12 mouse cellular contexts compared by ENCODE assay signal in genomic region chr11:102010140-102010539, GRCm38 (mm10). TPM values are rescaled to one million over a fixed set of nuclear protein-coding genes. Genes with fewer than 3 reads are reported as not detected.
DNase-seq lines count a peak whose midpoint lies in the region; ATAC-seq and TF ChIP-seq lines count a peak whose summit lies in the region.
"Had no signal": no experiment of that assay in that cellular context is flagged by ENCODE, and none has a peak within 500 bp of the region (broad histone marks: within the 10 kb centered on the region; RNA-seq: fewer than 3 reads in every experiment).

No protein-coding gene starts in this region.

- no peak overlapping the region; the same call in 1 of the 2 replicates for H3K9ac ChIP-seq in hindbrain, embryonic 12.5 days
- H3K9ac ChIP-seq in midbrain, embryonic 15.5 days: no peak overlapping the region
- H3K9ac ChIP-seq: embryonic facial prominence, embryonic 13.5 days; liver, embryonic 13.5 days had no signal

- H3K36me3 ChIP-seq in hindbrain, embryonic 12.5 days: peaks cover 53% of the 10 kb centered on the region
- H3K36me3 ChIP-seq in midbrain, embryonic 15.5 days (replicated peaks): peaks cover 36% of the 10 kb centered on the region
- H3K36me3 ChIP-seq: liver, embryonic 13.5 days had no signal

- no peak for TF ChIP-seq CTCF in gastrocnemius, adult 2 months (IDR thresholded peaks at IDR 0.05)

- H3K9me3 ChIP-seq in hindbrain, embryonic 12.5 days (replicated peaks): no peaks in the 10 kb centered on the region
- H3K9me3 ChIP-seq in midbrain, embryonic 15.5 days: no peaks in the 10 kb centered on the region
- H3K9me3 ChIP-seq: embryonic facial prominence, embryonic 13.5 days; liver, embryonic 13.5 days had no signal

- no peak for DNase-seq in gastrocnemius, adult 2 months
- DNase-seq in gastrocnemius, adult 8-10 months (ENCODE audit: low spot score in 2 of 2): no peak
- peak; percentile 84 to 90 for DNase-seq in cerebellum, postnatal 10 days
- no peak for DNase-seq in adrenal gland, postnatal 36 days
- DNase-seq in ovary, postnatal 14 days (ENCODE audit: low spot score): no peak
- no peak for DNase-seq in adrenal gland, adult 2 months
- DNase-seq: heart, postnatal 14 days; liver, embryonic 13.5 days had no signal

- no peaks in the 10 kb centered on the region for H3K27me3 ChIP-seq in hindbrain, embryonic 12.5 days
- H3K27me3 ChIP-seq in midbrain, embryonic 15.5 days (replicated peaks): no peaks in the 10 kb centered on the region
- H3K27me3 ChIP-seq: embryonic facial prominence, embryonic 13.5 days had no signal

- H3K4me1 ChIP-seq in hindbrain, embryonic 12.5 days: peaks cover 24% of the 10 kb centered on the region
- H3K4me1 ChIP-seq in midbrain, embryonic 15.5 days: peaks cover under 1% of the 10 kb centered on the region; the same call in 1 of the 2 replicates
- H3K4me1 ChIP-seq: embryonic facial prominence, embryonic 13.5 days; liver, embryonic 13.5 days had no signal

- H3K27ac ChIP-seq in gastrocnemius, adult 2 months: peak overlapping the region; percentile 57
- H3K27ac ChIP-seq in hindbrain, embryonic 12.5 days: peak overlapping the region; percentile 84
- H3K27ac ChIP-seq in midbrain, embryonic 15.5 days: peak overlapping the region; percentile 53
- H3K27ac ChIP-seq: embryonic facial prominence, embryonic 13.5 days; liver, embryonic 13.5 days had no signal

- no peak overlapping the region for H3K4me3 ChIP-seq in gastrocnemius, adult 2 months
- H3K4me3 ChIP-seq in hindbrain, embryonic 12.5 days: no peak overlapping the region
- H3K4me3 ChIP-seq in midbrain, embryonic 15.5 days: no peak overlapping the region
- H3K4me3 ChIP-seq: embryonic facial prominence, embryonic 13.5 days; liver, embryonic 13.5 days had no signal

- 51% methylated on average over 13 of the region's 13 CpGs for WGBS in hindbrain, embryonic 12.5 days
- 38% methylated on average over 13 of the region's 13 CpGs for WGBS in midbrain, embryonic 15.5 days

- intact Hi-C loops in gastrocnemius, adult 2 months (cut with DNase I): no loop called here

- no peak overlapping the region for H3K4me2 ChIP-seq in hindbrain, embryonic 12.5 days (replicated peaks)
- no peak overlapping the region for H3K4me2 ChIP-seq in midbrain, embryonic 15.5 days
- H3K4me2 ChIP-seq: embryonic facial prominence, embryonic 13.5 days; liver, embryonic 13.5 days had no signal

- peak; percentile 77 for ATAC-seq in hindbrain, embryonic 12.5 days (ENCODE audit: low FRiP score)
- ATAC-seq in midbrain, embryonic 15.5 days (replicated peaks): peak; percentile 48; the same call in 1 of the 2 replicates

RNA-seq across cellular contexts. Expression of gene Mpp3, which starts 18.1 kb away (rescaled TPM):
- total RNA-seq in gastrocnemius, adult 2 months (2021): 10 to 100 TPM; 19.4 to 34.7 TPM
- 10 to 100 TPM; 12.9 to 17.9 (median 15.7) TPM for total RNA-seq in gastrocnemius, adult 8-10 months (2022)
- 35.6 and 36.2 TPM in 2 replicates for polyA plus RNA-seq in hindbrain, embryonic 12.5 days (2016; fragmentation: Nextera tagmentation; extraction: Ambion mirVana)
- 60.1 and 62.9 TPM in 2 replicates for polyA plus RNA-seq in midbrain, embryonic 15.5 days (2015; fragmentation: Nextera tagmentation; extraction: Ambion mirVana)
- 10 to 100 TPM in 1 of 2 experiments, 1 to 10 TPM in 1; 5.3 to 17.3 TPM for total RNA-seq in adrenal gland, postnatal 36 days (2021)
- total RNA-seq in adrenal gland, adult 2 months (2021): 10 to 100 TPM in 1 of 2 experiments, 1 to 10 TPM in 1; 7.8 to 13.5 TPM
- polyA plus RNA-seq in adrenal gland, adult 2 months (2012; rRNA removed): 12.1 and 16.9 TPM in 2 replicates

RNA-seq across cellular contexts. Expression of gene Dusp3, which starts 23.3 kb away (rescaled TPM):
- total RNA-seq in gastrocnemius, adult 2 months (2021): 100 to 1,000 TPM; 123 to 129 TPM
- 100 to 1,000 TPM; 134 to 209 (median 172) TPM for total RNA-seq in gastrocnemius, adult 8-10 months (2022)
- 11.4 and 12.9 TPM in 2 replicates for polyA plus RNA-seq in hindbrain, embryonic 12.5 days (2016; fragmentation: Nextera tagmentation; extraction: Ambion mirVana)
- 21.7 and 22.2 TPM in 2 replicates for polyA plus RNA-seq in midbrain, embryonic 15.5 days (2015; fragmentation: Nextera tagmentation; extraction: Ambion mirVana)
- 100 to 1,000 TPM in 1 of 2 experiments, 10 to 100 TPM in 1; 98.6 to 132 TPM for total RNA-seq in adrenal gland, postnatal 36 days (2021)
- total RNA-seq in adrenal gland, adult 2 months (2021): 100 to 1,000 TPM in 1 of 2 experiments, 10 to 100 TPM in 1; 89.8 to 151 TPM
- polyA plus RNA-seq in adrenal gland, adult 2 months (2012; rRNA removed): 189 and 210 TPM in 2 replicates

RNA-seq across cellular contexts. Expression of gene Cfap97d1, which starts 26.1 kb away (rescaled TPM):
- not detected for total RNA-seq in gastrocnemius, adult 2 months (2021)
- not detected for total RNA-seq in gastrocnemius, adult 8-10 months (2022)
- polyA plus RNA-seq in hindbrain, embryonic 12.5 days (2016; fragmentation: Nextera tagmentation; extraction: Ambion mirVana): not detected in 2 replicates
- not detected in 2 replicates for polyA plus RNA-seq in midbrain, embryonic 15.5 days (2015; fragmentation: Nextera tagmentation; extraction: Ambion mirVana)
- not detected for total RNA-seq in adrenal gland, postnatal 36 days (2021)
- not detected for total RNA-seq in adrenal gland, adult 2 months (2021)
- not detected in 2 replicates for polyA plus RNA-seq in adrenal gland, adult 2 months (2012; rRNA removed)
- total RNA-seq: heart, postnatal 14 days had no signal
- polyA plus RNA-seq: embryonic facial prominence, embryonic 13.5 days; liver, embryonic 13.5 days; stomach, embryonic 16.5 days had no signal

RNA-seq across cellular contexts. Expression of gene Cd300lg, which starts 31.2 kb away (rescaled TPM):
- total RNA-seq in gastrocnemius, adult 2 months (2021): 10 to 100 TPM; 17.6 to 18.9 TPM
- total RNA-seq in gastrocnemius, adult 8-10 months (2022): 10 to 100 TPM; 12.9 to 17.6 (median 15.0) TPM
- polyA plus RNA-seq in hindbrain, embryonic 12.5 days (2016; fragmentation: Nextera tagmentation; extraction: Ambion mirVana): 0.12 and 0.43 TPM in 2 replicates
- polyA plus RNA-seq in midbrain, embryonic 15.5 days (2015; fragmentation: Nextera tagmentation; extraction: Ambion mirVana): 0.31 and 0.43 TPM in 2 replicates
- 10 to 100 TPM; 40.3 to 48.6 TPM for total RNA-seq in adrenal gland, postnatal 36 days (2021)
- 10 to 100 TPM; 28.1 to 58.7 TPM for total RNA-seq in adrenal gland, adult 2 months (2021)
- polyA plus RNA-seq in adrenal gland, adult 2 months (2012; rRNA removed): 44.3 and 60.6 TPM in 2 replicates

RNA-seq across cellular contexts. Expression of gene Sost, which starts 43.3 kb away (rescaled TPM):
- not detected for total RNA-seq in gastrocnemius, adult 2 months (2021)
- not detected for total RNA-seq in gastrocnemius, adult 8-10 months (2022)
- polyA plus RNA-seq in hindbrain, embryonic 12.5 days (2016; fragmentation: Nextera tagmentation; extraction: Ambion mirVana): 0.46 and 0.79 TPM in 2 replicates
- polyA plus RNA-seq in midbrain, embryonic 15.5 days (2015; fragmentation: Nextera tagmentation; extraction: Ambion mirVana): not detected in 2 replicates
- total RNA-seq in adrenal gland, postnatal 36 days (2021): not detected
- not detected for total RNA-seq in adrenal gland, adult 2 months (2021)
- 0.39 and 0.41 TPM in 2 replicates for polyA plus RNA-seq in adrenal gland, adult 2 months (2012; rRNA removed)
- polyA plus RNA-seq: stomach, embryonic 16.5 days had no signal

Comparison
In these comparisons a context has a peak if more than half of its experiments do, and no peak if none do; other contexts are left out.
1. DNase-seq: peak in cerebellum, postnatal 10 days (2 of 2); none in gastrocnemius, adult 2 months (single experiment), gastrocnemius, adult 8-10 months (0 of 2), adrenal gland, postnatal 36 days (0 of 2), ovary, postnatal 14 days (single experiment) and adrenal gland, adult 2 months (single experiment).
2. Peak in every context shown above with its lines, with median percentiles within 50 percentile points of each other: H3K27ac ChIP-seq.